Mouse (Mus musculus): Measurements from ENCODE around the gene Trmt1. TPM values are rescaled to one million over a fixed set of nuclear protein-coding genes. Genes with fewer than 3 reads are reported as not detected.

Trmt1 gene
- polyA plus RNA-seq, 1 experiment from 2014 or later = 73.3 TPM

DNA sequence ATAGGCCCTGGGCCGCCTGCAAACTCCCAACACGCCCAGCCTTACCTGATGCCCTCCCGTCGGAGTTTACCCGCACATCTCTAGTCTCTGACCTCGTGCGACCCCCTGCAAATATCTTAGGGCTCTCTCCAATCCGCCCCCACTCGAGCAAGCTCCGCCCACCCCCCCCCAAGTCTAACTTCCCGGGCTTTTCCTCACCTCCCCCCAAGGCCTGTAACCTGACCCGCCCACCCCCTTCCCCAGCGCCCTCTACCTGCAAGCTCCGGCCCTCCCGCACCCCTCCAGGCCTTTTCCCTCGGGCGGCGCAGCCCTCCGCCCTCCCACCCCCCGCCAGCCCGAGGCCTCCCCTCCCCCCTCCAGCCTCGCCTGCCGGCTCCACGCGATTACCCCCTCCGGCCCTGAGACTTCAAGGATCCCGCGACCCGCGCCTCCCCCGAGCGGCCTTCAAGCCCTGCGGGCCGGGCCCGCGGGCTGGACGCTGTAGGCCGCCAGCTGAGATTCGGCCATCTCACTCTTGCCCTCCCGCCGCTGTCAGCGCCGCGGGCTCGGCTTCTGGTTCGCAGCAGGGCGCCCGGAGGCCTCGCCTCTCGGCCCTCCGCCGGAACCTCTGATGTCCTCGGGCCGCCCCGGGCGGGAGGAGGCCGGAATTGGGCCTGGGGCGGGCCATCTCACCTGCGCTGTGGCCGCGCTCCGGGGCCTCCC lies 1.0 kb downstream of the Trmt1 start:
- ATAC-seq = peak; percentile 18
- peak overlapping the region; percentile 99 for H3K4me3 ChIP-seq (replicated peaks; ENCODE audit: low read length)
- peak overlapping the region; percentile 74 for H3K27ac ChIP-seq (ENCODE audit: low read length)
- H3K4me2 ChIP-seq (ENCODE audit: low read length) = peak overlapping the region; percentile 56
- under 1% methylated on average over 58 of the region's 62 CpGs for WGBS
- H3K4me1 ChIP-seq (replicated peaks; ENCODE audit: control insufficient read depth, insufficient read depth, low read length) = peaks cover 41% of the 10 kb centered on the region
- H3K27me3 ChIP-seq (replicated peaks; ENCODE audit: control insufficient read depth, insufficient read depth, low read length) = no peaks in the 10 kb centered on the region
- no peaks in the 10 kb centered on the region for H3K9me3 ChIP-seq (ENCODE audit: control insufficient read depth, low read length)
- H3K36me3 ChIP-seq (ENCODE audit: control insufficient read depth, insufficient read depth) = 0 out of 2 replicates have a peak, but pooled peaks cover 2% of the 10 kb centered on the region
- peak overlapping the region; percentile 95 for H3K9ac ChIP-seq (replicated peaks; ENCODE audit: low read depth, low read length)

DNA sequence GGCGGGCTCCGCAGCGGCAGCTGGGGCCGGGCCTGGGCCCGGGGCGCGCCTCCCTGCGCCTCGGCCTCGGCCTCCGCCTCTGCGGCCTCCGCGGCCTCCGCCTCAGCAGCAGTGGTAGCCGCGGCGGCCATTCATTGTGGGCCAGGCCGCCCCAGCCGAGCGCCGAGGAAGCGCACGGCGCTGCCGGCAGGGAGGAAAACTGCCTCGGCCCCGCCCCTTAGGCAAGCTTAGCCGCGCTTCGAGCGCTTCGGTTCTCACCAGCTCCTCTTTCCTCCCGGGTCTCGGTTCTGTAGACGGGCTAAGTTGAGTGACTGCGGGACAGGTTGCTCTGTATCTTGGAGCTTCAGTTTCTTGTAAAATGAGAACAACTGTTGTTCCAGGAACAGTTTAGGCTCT lies 1.6 kb downstream of the Trmt1 start, which contains the start of gene Nacc1:
TSS of gene Nacc1 (minus strand) at position 158 of the 396 bp plus-strand sequence.
- Histone ChIP-seq H3K4me1 (replicated peaks; ENCODE audit: control insufficient read depth, insufficient read depth, low read length) (peaks cover 41% of the 10 kb centered on the region), H3K27me3 (replicated peaks; ENCODE audit: control insufficient read depth, insufficient read depth, low read length) (no peaks in the 10 kb centered on the region), H3K36me3 (ENCODE audit: control insufficient read depth, insufficient read depth) (0 out of 2 replicates have a peak, but pooled peaks cover 2% of the 10 kb centered on the region), H3K9me3 (ENCODE audit: control insufficient read depth, low read length) (no peaks in the 10 kb centered on the region), H3K27ac (ENCODE audit: low read length) (peak within 1 kb of the TSS; percentile 74), H3K4me2 (ENCODE audit: low read length) (peak within 1 kb of the TSS; percentile 56), H3K4me3 (replicated peaks; ENCODE audit: low read length) (peak within 1 kb of the TSS; percentile 99), H3K9ac (replicated peaks; ENCODE audit: low read depth, low read length) (peak within 1 kb of the TSS; percentile 95)
- ATAC-seq = peak; percentile 90
- under 1% methylated on average over 24 of the region's 37 CpGs for WGBS

DNA sequence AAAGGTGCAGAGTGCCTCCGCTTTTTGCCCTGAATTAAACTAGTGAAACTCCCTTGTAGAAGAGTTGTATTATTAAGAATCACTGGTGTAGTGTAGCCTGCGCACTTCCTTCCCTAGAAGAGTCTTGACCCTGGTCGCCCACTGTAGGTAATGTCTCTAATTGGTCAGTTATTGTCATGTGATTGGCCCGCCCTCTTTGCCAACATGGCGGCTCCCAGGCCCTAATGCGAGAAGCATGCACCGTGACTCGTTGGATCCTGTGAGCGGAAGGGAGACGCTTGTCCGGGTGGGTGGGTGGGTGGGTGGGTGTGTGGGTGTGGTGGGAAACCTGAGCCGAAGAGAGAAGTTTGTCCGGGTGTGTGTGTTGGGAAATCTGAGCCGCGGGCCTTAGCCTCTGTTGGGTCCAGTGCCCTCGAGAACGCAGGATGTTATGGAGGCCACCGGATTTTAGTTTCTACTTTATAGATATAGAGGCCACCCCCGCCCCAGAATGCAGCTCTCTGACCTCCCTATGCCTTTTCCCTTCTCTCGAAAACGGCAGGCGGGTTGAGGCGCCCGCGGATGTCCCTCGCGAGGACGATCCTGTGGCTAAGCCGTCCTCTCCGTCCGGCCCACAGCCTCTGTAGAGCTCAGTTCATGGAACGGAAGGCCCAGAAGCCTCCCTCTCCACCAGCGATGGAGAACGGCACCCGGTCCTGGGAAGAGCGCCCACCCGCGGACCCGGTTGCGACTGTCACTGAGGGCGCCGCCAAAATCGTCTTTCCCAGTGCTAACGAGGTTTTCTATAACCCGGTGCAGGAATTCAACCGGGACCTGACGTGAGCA lies 3.2 kb downstream of the Trmt1 start:
- under 1% methylated on average over 47 of the region's 47 CpGs for WGBS
- Histone ChIP-seq H3K9ac (replicated peaks; ENCODE audit: low read depth, low read length) (peak overlapping the region; percentile 64), H3K4me1 (replicated peaks; ENCODE audit: control insufficient read depth, insufficient read depth, low read length) (peaks cover 41% of the 10 kb centered on the region), H3K9me3 (ENCODE audit: control insufficient read depth, low read length) (no peaks in the 10 kb centered on the region), H3K36me3 (ENCODE audit: control insufficient read depth, insufficient read depth) (0 out of 2 replicates have a peak, but pooled peaks cover 2% of the 10 kb centered on the region), H3K27ac (ENCODE audit: low read length) (no peak overlapping the region), H3K27me3 (replicated peaks; ENCODE audit: control insufficient read depth, insufficient read depth, low read length) (no peaks in the 10 kb centered on the region), H3K4me2 (ENCODE audit: low read length) (peak overlapping the region; percentile 93), H3K4me3 (replicated peaks; ENCODE audit: low read length) (peak overlapping the region; percentile 77)
- ATAC-seq = peak; percentile 88

DNA sequence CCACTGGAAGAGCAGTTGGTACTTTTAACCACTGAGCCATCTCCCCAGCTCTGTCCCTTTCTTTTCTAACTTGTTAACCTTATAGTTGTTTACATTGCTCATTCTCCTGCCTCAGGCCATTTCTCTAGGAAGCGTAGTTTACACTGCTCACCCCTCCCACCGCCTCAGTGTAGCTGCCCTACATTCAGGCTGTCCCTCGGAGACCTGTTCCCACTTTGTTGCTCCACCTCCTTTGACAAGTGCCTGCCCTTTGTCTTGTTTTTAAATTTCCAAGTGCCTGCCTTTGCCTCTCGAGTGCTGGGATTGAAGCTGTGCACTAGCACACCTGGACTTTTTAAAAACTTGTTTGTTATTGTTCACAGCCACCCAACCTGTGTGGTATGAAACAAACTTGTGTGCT lies 7.2 kb downstream of the Trmt1 start:
- no peak overlapping the region for H3K4me3 ChIP-seq (replicated peaks; ENCODE audit: low read length)
- peaks cover 12% of the 10 kb centered on the region; the same call in 1 of the 2 replicates for H3K36me3 ChIP-seq (ENCODE audit: control insufficient read depth, insufficient read depth)
- no peak overlapping the region for H3K27ac ChIP-seq (ENCODE audit: low read length)
- peaks cover 15% of the 10 kb centered on the region for H3K4me1 ChIP-seq (replicated peaks; ENCODE audit: control insufficient read depth, insufficient read depth, low read length)
- H3K9ac ChIP-seq (replicated peaks; ENCODE audit: low read depth, low read length) = no peak overlapping the region
- no peaks in the 10 kb centered on the region for H3K27me3 ChIP-seq (replicated peaks; ENCODE audit: control insufficient read depth, insufficient read depth, low read length)
- 75% methylated on average over 4 of the region's 4 CpGs for WGBS
- H3K4me2 ChIP-seq (ENCODE audit: low read length) = no peak overlapping the region
- no peaks in the 10 kb centered on the region for H3K9me3 ChIP-seq (ENCODE audit: control insufficient read depth, low read length)
- no peak for ATAC-seq

DNA sequence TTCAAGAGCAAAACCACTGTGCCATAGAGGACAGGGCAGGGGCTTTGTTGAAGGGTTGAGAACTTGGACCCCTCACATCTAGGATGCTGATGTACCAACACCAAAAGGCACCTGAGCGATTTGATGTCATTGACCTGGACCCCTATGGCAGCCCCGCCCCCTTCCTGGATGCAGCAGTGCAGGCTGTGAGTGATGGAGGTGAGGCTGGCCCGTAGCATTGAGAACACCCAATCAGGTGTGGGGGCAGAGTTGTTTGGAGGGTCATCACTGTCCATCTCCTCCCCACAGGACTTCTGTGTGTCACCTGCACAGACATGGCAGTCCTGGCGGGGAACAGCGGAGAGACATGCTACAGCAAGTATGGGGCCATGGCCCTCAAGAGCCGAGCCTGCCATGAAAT lies 9.0 kb downstream of the Trmt1 start:
- Histone ChIP-seq H3K27ac (ENCODE audit: low read length) (no peak overlapping the region), H3K36me3 (ENCODE audit: control insufficient read depth, insufficient read depth) (peaks cover 17% of the 10 kb centered on the region; the same call in 1 of the 2 replicates), H3K9ac (replicated peaks; ENCODE audit: low read depth, low read length) (no peak overlapping the region), H3K27me3 (replicated peaks; ENCODE audit: control insufficient read depth, insufficient read depth, low read length) (no peaks in the 10 kb centered on the region), H3K9me3 (ENCODE audit: control insufficient read depth, low read length) (no peaks in the 10 kb centered on the region), H3K4me2 (ENCODE audit: low read length) (no peak overlapping the region), H3K4me3 (replicated peaks; ENCODE audit: low read length) (no peak overlapping the region), H3K4me1 (replicated peaks; ENCODE audit: control insufficient read depth, insufficient read depth, low read length) (peaks cover 7% of the 10 kb centered on the region)
- no peak for ATAC-seq
- 94% methylated on average over 6 of the region's 6 CpGs for WGBS

DNA sequence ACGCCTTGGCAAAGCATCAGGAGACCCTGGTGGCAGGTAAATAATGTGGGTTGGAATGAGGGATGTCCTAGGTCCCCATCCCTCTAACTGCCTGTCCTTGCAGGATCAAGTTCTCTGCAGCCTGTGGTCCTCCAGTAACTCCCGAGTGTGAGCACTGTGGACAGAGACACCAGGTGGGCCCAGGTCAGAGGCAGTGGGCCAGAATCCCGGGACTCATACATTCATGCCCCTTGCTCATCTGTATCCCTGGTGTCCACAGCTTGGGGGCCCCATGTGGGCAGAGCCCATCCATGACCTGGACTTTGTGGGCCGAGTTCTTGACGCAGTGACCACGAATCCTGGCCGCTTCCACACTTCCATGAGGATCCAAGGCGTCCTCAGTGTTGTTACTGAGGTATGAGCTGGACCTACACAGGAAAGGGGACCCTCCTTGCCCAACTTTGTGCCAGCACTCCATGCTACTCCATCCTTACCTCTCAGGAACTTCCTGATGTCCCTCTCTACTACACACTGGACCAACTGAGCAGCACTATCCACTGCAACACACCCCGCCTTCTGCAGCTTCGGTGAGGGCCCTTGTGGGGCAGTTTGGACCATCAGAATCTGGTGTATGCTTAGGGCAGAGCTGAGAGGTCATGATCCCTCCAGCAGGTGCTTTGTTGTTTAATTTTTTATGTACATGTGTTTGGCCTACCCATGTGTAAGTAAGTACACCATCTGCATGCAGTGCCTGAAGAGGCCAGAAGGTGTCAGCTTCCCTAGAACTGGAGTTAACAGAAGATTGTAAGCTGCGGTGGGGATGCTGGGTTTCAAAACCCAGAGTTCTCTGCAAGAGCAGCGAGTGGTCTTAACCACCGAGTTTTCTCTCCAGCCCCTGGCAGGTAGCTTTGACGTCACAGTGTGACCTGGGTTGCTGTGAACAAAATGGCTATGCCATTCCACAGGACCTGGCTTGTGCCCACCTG lies 11.3 kb downstream of the Trmt1 start:
- Histone ChIP-seq H3K36me3 (ENCODE audit: control insufficient read depth, insufficient read depth) (peaks cover 16% of the 10 kb centered on the region; the same call in 1 of the 2 replicates), H3K9ac (replicated peaks; ENCODE audit: low read depth, low read length) (no peak overlapping the region), H3K4me1 (replicated peaks; ENCODE audit: control insufficient read depth, insufficient read depth, low read length) (peaks cover 10% of the 10 kb centered on the region; the same call in 1 of the 2 replicates), H3K27ac (ENCODE audit: low read length) (no peak overlapping the region), H3K4me2 (ENCODE audit: low read length) (no peak overlapping the region), H3K4me3 (replicated peaks; ENCODE audit: low read length) (no peak overlapping the region), H3K27me3 (replicated peaks; ENCODE audit: control insufficient read depth, insufficient read depth, low read length) (peaks cover 13% of the 10 kb centered on the region), H3K9me3 (ENCODE audit: control insufficient read depth, low read length) (no peaks in the 10 kb centered on the region)
- WGBS = 82% methylated on average over 14 of the region's 14 CpGs
- ATAC-seq = no peak

DNA sequence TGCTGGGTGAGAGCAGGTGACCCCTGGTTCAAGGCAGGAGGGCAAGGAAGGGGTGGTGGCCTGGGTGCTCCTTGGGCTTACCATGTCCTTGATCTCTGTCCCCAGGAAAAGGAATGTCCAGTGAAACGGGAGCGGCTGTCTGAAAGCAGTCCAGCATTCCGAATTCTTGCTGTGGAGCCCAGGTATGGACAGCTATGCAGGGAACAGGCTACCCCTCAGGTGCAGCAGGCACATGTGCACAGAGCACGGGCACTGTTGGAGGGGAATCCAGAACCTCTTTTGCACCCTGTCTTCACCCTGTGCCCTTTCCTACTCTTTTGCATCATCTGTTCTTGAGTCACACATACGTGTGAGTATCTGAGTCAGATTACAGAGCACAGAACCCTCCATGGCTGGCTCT lies 12.2 kb downstream of the Trmt1 start:
- 94% methylated on average over 5 of the region's 5 CpGs for WGBS
- no peak for ATAC-seq
- no peak overlapping the region for H3K9ac ChIP-seq (replicated peaks; ENCODE audit: low read depth, low read length)
- no peak overlapping the region for H3K27ac ChIP-seq (ENCODE audit: low read length)
- H3K27me3 ChIP-seq (replicated peaks; ENCODE audit: control insufficient read depth, insufficient read depth, low read length) = peaks cover 22% of the 10 kb centered on the region
- H3K9me3 ChIP-seq (ENCODE audit: control insufficient read depth, low read length) = no peaks in the 10 kb centered on the region
- no peak overlapping the region for H3K4me3 ChIP-seq (replicated peaks; ENCODE audit: low read length)
- H3K36me3 ChIP-seq (ENCODE audit: control insufficient read depth, insufficient read depth) = peaks cover 16% of the 10 kb centered on the region; the same call in 1 of the 2 replicates
- H3K4me1 ChIP-seq (replicated peaks; ENCODE audit: control insufficient read depth, insufficient read depth, low read length) = peaks cover 13% of the 10 kb centered on the region; the same call in 1 of the 2 replicates
- H3K4me2 ChIP-seq (ENCODE audit: low read length) = no peak overlapping the region

DNA sequence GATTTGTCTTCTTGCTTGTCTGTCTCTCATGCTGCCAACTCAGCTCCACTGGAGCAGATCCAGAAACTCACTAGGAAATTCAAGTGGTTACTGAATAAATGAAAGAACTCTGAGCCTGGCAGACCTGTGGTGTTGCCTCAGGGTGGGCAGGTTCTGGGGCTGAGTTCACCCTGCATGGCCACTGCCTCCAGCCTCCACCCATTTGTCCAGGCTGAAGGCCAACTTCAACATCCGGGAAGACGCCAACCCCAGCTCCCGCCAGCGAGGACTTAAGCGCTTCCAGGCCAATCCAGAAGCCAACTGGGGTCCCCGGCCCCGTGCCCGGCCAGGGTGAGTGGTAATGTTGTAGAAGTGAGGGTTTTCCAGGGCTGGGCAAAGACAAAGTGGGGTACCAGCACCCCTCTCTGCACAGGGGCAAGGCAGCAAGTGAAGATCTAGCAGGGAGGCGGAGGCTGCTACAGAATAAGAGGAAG lies 12.9 kb downstream of the Trmt1 start:
- Histone ChIP-seq H3K27ac (ENCODE audit: low read length) (peak overlapping the region; percentile 57; the same call in 1 of the 2 replicates), H3K36me3 (ENCODE audit: control insufficient read depth, insufficient read depth) (peaks cover 16% of the 10 kb centered on the region; the same call in 1 of the 2 replicates)
- 71% methylated on average over 9 of the region's 9 CpGs for WGBS

More for the DNA sequence above, 12.9 kb downstream of the Trmt1 start:
- peaks cover 25% of the 10 kb centered on the region for H3K27me3 ChIP-seq (replicated peaks; ENCODE audit: control insufficient read depth, insufficient read depth, low read length)
- ATAC-seq = no peak
- H3K4me3 ChIP-seq (replicated peaks; ENCODE audit: low read length) = no peak overlapping the region
- H3K9me3 ChIP-seq (ENCODE audit: control insufficient read depth, low read length) = no peaks in the 10 kb centered on the region
- H3K9ac ChIP-seq (replicated peaks; ENCODE audit: low read depth, low read length) = no peak overlapping the region
- peaks cover 20% of the 10 kb centered on the region for H3K4me1 ChIP-seq (replicated peaks; ENCODE audit: control insufficient read depth, insufficient read depth, low read length)
- H3K4me2 ChIP-seq (ENCODE audit: low read length) = no peak overlapping the region
